Mouse (Mus musculus) C2C12 (cell line): ENCODE results near the gene Fbxl19.

Experiments used
- CEBPB ChIP-seq: IDR thresholded peaks from one replicate; pipeline ENCODE4 v1.6.1; 2011; ENCODE audit warnings: low read depth, mild to moderate bottlenecking, control low read depth, moderate library complexity
- CTCF ChIP-seq: IDR thresholded peaks from one replicate; pipeline ENCODE4 v1.5.1; 2011; ENCODE audit not compliant: control insufficient read depth, insufficient read depth, insufficient read length
- FOSL1 ChIP-seq: IDR thresholded peaks from one replicate; pipeline ENCODE4 v1.8.0; 2011; ENCODE audit warnings: mild to moderate bottlenecking, low read length; ENCODE audit not compliant: poor library complexity, insufficient read depth, severe bottlenecking
- MAX ChIP-seq: IDR thresholded peaks from one replicate; pipeline ENCODE4 v1.6.1; 2011; ENCODE audit warnings: mild to moderate bottlenecking, control low read depth
- MYOD1 ChIP-seq: IDR thresholded peaks from one replicate; pipeline ENCODE4 v1.6.1; 2011; ENCODE audit warnings: low read depth; ENCODE audit not compliant: control insufficient read depth, insufficient read length
- MYOG ChIP-seq: IDR thresholded peaks from one replicate; pipeline ENCODE4 v1.6.1; 2011; ENCODE audit not compliant: control insufficient read depth, insufficient read length; ENCODE audit errors: extremely low read depth
- USF1 ChIP-seq: IDR thresholded peaks from one replicate; pipeline ENCODE4 v1.6.1; 2011; ENCODE audit warnings: low read depth, mild to moderate bottlenecking, control low read depth, moderate library complexity

GRCm38 (mm10) chr7:127798591-127798990 lies 54.2 kb downstream of the Fbxl19 start:
- TF ChIP-seq CTCF, result no peak
- TF ChIP-seq CEBPB, result no peak
- TF ChIP-seq MAX, result no peak
- no peak for TF ChIP-seq USF1
- TF ChIP-seq MYOG, result no peak
- TF ChIP-seq FOSL1, result no peak
- TF ChIP-seq MYOD1, result no peak
